Mouse (Mus musculus) regulatory T cell (primary cell): ENCODE measurements around the gene Ficd.

Source experiments
- in situ Hi-C: fragments of 300-600 bp; cut with MboI, MseI; formaldehyde crosslinking; loops from one replicate; pipeline ENCODE4 v1.15.1; 2025; ENCODE audit warnings: high pct_unique_total_duplicates

The Ficd gene

GRCm38 (mm10) chr5:113728011-113728410 is 7.6 kb upstream of the Ficd start:
- in situ Hi-C loops, result loop anchor here (5.0 kb wide), 2 partner anchors 256 to 361 kb away; no protein-coding TSS in a partner anchor

GRCm38 (mm10) chr5:113728691-113729090 is 6.9 kb upstream of the Ficd start:
- in situ Hi-C loops, result loop anchor here (5.0 kb wide), 2 partner anchors 256 to 361 kb away; no protein-coding TSS in a partner anchor

- in situ Hi-C loops, result loop anchor here (10.0 kb wide), 1 partner anchor 84 kb away; no protein-coding TSS in a partner anchor
These were observed 4.9 kb upstream of the Ficd start for GRCm38 (mm10) chr5:113730641-113731121.

- in situ Hi-C loops, result loop anchor here (10.0 kb wide), 1 partner anchor 84 kb away; no protein-coding TSS in a partner anchor
These were observed 4.4 kb upstream of the Ficd start for GRCm38 (mm10) chr5:113731174-113731573.

GRCm38 (mm10) chr5:113732182-113732581 is 3.4 kb upstream of the Ficd start:
- in situ Hi-C loops, result loop anchor here (10.0 kb wide), 1 partner anchor 83 kb away; no protein-coding TSS in a partner anchor

DNA sequence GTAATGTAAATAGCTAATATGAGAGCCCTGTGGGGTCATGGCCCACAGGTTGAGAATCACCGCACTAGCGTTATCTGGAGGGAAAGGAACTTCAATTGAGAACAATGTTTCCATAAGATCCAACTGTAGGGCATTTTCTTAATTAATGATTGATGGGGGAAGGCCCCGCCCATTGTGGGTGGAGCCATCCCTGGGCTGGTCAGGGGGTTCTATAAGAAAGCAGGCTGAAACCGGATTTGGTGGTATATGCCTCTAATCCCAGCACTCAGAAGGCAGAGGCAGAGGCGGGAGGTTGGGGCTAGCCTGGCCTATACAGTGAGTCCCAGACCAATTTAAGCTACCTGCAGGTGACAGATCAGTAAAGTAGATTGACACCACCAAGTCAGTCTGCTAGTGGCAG is 1.2 kb upstream of the Ficd start:
- in situ Hi-C loops, result loop anchor here (10.0 kb wide), 1 partner anchor 80 kb away; no protein-coding TSS in a partner anchor

DNA sequence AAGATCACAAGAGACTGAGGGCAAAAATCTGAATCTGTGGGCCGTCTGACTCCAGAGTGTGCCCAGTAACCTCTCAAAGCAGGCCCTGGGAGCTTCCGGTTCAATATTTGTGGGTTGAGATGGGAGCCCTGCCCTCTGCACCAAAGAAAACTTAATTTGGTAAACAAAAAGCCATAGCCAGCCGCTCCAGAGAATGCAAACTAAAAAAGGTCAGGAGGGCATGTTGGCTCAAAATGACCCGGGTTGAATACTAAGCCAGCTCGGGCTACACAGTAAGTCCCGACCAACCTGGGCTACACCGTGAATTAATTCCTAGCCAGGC is 619 bp upstream of the Ficd start:
- in situ Hi-C loops, result loop anchor here (10.0 kb wide), 1 partner anchor 80 kb away; no protein-coding TSS in a partner anchor

DNA sequence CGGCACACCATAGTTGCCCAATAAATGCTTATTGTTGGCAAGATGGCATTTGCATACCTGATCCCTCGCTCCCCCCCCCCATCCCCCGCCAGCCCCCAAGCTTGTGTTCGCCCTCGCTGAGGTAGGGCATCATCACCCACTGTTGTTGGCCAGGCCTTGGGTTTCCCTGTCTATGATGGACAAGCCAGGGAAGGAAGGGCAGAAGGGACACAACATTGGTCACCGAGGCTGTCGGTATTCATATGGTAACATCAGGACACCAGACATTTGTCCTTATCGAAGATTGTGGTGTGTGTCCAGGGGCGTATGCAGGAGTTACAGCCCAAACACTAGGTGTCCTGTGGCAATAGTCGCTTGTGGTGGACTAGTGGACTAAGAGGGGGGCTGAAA is 505 bp downstream of the Ficd start:
- in situ Hi-C loops, result loop anchor here (10.0 kb wide), 1 partner anchor 79 kb away; no protein-coding TSS in a partner anchor

GRCm38 (mm10) chr5:113736522-113737164 is 1.0 kb downstream of the Ficd start:
- in situ Hi-C loops, result loop anchor here (10.0 kb wide), 1 partner anchor 78 kb away; no protein-coding TSS in a partner anchor

DNA sequence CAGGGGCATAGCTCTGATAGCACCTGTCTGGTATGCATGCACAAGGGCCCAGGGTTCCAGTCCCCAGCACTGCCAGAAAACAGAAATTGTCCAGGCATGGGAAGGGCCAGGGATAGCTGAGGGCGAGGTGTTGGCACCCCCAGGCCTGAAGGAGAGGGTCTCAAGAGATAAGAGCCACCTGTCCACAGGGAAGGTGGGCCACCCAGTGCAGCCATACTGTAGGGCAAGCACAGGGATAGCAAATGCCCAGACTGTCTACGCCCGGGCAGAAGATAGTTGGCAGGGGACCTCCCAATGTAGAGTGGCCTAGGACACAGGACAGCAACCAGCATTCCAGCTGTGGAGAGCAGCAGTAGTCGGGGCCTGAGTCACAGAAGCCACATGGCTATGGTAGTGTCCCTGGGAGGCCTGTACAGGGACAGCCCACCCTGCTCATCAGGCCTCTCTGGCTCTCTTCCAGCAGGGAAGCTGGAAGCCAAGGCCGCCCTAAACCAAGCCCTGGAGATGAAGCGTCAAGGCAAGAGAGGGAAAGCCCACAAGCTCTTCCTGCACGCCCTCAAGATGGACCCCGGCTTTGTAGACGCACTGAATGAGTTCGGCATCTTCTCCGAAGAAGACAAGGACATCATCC is 2.1 kb downstream of the Ficd start:
- in situ Hi-C loops, result loop anchor here (10.0 kb wide), 1 partner anchor 77 kb away; no protein-coding TSS in a partner anchor

GRCm38 (mm10) chr5:113747629-113748028 is 12.0 kb downstream of the Ficd start:
- in situ Hi-C loops, result no loop called here

DNA sequence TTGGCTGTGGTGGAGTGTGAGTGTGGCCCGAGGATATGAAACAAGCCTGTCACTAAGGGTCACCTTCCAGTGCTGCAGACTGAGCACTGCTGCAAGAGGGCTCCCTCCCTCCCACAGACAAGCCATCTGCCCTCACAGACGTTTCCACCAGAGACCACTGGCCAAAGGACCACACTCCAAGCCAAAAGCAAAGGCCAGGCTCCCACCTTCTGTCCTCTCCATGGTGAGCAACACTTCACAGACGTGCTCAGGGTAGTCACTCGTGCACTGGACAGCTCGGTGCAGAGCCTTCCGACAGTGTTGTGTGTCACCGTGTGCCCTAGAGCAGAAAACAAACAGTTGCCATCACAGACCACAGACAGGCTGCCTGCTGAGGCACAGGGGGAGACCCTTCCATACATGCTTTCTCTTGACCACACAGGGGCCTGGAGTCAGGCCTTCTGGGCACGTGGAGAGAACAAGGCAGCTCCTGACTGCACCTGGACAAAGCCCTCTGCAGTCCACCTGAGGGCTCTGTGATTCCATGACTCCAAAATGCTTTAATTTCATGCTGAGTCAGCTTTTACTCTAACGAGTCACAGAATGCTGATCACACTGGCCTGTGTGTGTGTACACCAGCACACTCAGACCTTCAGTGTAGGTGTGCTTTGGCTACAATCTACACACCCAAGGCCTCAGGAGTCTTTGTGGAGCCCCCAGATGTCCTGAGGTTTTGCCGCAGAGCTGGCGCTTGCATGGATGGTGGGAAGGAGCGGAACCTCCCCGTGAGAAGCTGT is 13.1 kb downstream of the Ficd start:
- in situ Hi-C loops, result no loop called here

DNA sequence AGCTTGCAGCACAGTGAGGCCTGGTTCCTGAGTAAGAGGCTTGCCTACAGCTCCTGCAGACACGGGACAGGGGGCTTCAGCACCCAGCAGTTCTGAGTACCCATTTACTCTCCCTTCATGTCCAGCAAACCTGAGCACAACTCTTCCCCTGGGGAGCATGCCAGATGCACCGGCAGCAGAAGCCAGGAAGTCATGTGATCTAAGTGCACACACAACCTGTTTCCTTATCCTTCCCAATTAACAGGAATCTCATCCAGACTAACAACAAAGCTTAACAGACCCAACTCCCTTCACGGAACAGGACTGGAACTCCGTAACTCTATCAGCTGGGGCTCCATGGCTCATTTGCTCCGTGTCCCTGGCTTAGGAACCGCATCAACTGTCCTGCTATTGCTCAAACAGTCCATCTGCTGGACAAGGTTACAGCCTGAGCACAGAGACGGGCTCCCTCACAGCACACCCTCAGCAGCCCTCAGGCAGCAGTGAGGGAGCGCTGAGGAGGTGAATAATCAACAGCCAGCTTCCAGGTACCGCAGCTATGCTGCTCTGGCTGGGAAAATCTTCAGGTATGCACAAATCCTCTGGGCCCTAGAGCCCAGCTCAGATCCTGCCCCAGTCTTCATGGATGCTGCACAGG is 16.0 kb downstream of the Ficd start:
- in situ Hi-C loops, result no loop called here

- in situ Hi-C loops, result no loop called here
These were observed 19.9 kb downstream of the Ficd start for GRCm38 (mm10) chr5:113755347-113756030.

GRCm38 (mm10) chr5:113761585-113761984 is 26.0 kb downstream of the Ficd start:
- in situ Hi-C loops, result loop anchor here (10.0 kb wide), 1 partner anchor 1417 kb away; the partner anchor contains the start of genes Hps4 and Srrd

DNA sequence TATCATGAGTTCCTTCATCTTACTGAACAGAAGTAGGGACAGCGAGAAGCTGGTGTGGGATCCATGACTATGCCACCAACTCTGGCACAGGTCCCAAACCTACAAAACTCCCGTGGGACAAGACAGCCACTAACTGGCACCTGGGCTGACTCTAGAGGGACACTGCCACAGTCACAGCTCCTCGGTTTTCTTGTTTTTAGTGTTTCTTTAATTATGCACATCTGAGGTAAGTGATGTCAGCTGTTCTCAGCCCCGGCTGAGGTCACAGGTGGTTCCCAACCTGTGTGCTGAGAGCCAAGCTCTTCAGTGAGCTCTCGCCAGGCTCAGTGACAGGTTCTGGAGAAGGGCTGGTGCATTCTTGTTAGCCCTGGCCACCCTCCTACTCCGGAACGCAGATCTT is 28.8 kb downstream of the Ficd start:
- in situ Hi-C loops, result loop anchor here (10.0 kb wide), 1 partner anchor 1420 kb away; the partner anchor contains the start of genes Hps4 and Srrd

- in situ Hi-C loops, result loop anchor here (10.0 kb wide), 1 partner anchor 1421 kb away; the partner anchor contains the start of genes Hps4 and Srrd
These were observed 30.3 kb downstream of the Ficd start for GRCm38 (mm10) chr5:113765641-113766526.

- in situ Hi-C loops, result loop anchor here (10.0 kb wide), 1 partner anchor 1424 kb away; the partner anchor contains the start of genes Hps4 and Srrd
These were observed 33.2 kb downstream of the Ficd start for GRCm38 (mm10) chr5:113768806-113769205.
